Mouse (Mus musculus) heart, embryonic 16.5 days (tissue): Measurements from ENCODE around the gene Arid5b. TPM values are rescaled to one million over a fixed set of nuclear protein-coding genes. Genes with fewer than 3 reads are reported as not detected.

Experiments
- ATAC-seq: fragments of 200-750 bp; cut with Nextera tagmentation; replicated peaks from 2 replicates; pipeline ENCODE4 v1.8.0; 2017; ENCODE audit warnings: moderate number of reproducible peaks; ENCODE audit not compliant: insufficient read depth, low FRiP score; ENCODE audit errors: extremely low read depth
- H3K27ac ChIP-seq: fragments of 300-500 bp; sonication (generic); 2 replicates; pipeline ENCODE4 v1.5.1; 2014; ENCODE audit warnings: mild to moderate bottlenecking, low read length, control low read depth, moderate library complexity
- H3K27me3 ChIP-seq: fragments of 300-500 bp; sonication (generic); 2 replicates; pipeline ENCODE4 v1.6.1; 2014; ENCODE audit warnings: low read length, mixed read lengths; ENCODE audit not compliant: control insufficient read depth, insufficient read depth
- H3K36me3 ChIP-seq: fragments of 300-500 bp; sonication (generic); 2 replicates; pipeline ENCODE4 v1.6.1; 2014; ENCODE audit not compliant: control insufficient read depth, insufficient read depth
- H3K4me1 ChIP-seq: fragments of 300-500 bp; sonication (generic); 2 replicates; pipeline ENCODE4 v1.6.1; 2014; ENCODE audit warnings: low read length, mixed read lengths; ENCODE audit not compliant: control insufficient read depth, insufficient read depth
- H3K4me2 ChIP-seq: fragments of 300-500 bp; sonication (generic); 2 replicates; pipeline ENCODE4 v1.6.1; 2014; ENCODE audit warnings: low read depth, mild to moderate bottlenecking, control low read depth, low read length
- H3K4me3 ChIP-seq: fragments of 300-500 bp; sonication (generic); 2 replicates; pipeline ENCODE4 v1.5.1; 2014; ENCODE audit warnings: mild to moderate bottlenecking, control low read depth, low read length
- H3K9ac ChIP-seq: fragments of 300-500 bp; sonication (generic); 2 replicates; pipeline ENCODE4 v1.6.1; 2014; ENCODE audit warnings: low read length, control low read depth
- H3K9me3 ChIP-seq: fragments of 300-500 bp; sonication (generic); replicated peaks from 2 replicates; pipeline ENCODE4 v1.6.1; 2016; ENCODE audit warnings: low read length; ENCODE audit not compliant: control insufficient read depth
- WGBS: fragments of 180-500 bp; shearing (Covaris S2); extraction: QIAGEN DNeasy Blood & Tissue Kit; methylation state at CpG from one replicate; pipeline ENCODE4 v1.1.7; 2014; 5-methylcytosine and 5-hydroxymethylcytosine counted together
- polyA plus RNA-seq: library from polyadenylated mRNA; unstranded; fragments of >200 nt; fragmentation: Nextera tagmentation; extraction: Ambion mirVana; gene quantifications from 2 replicates; pipeline ENCODE4 v1.2.1, GENCODE M21; 2015

The Arid5b gene
- polyA plus RNA-seq, 1 experiment from 2014 or later, result 19.6 TPM

GRCm38 (mm10) chr10:68210025-68210642 is 68.4 kb downstream of the Arid5b start:
- no peaks in the 10 kb centered on the region for H3K9me3 ChIP-seq
- H3K4me1 ChIP-seq, result peaks cover 19% of the 10 kb centered on the region
- no peak for ATAC-seq
- H3K36me3 ChIP-seq, result 0 out of 2 replicates have a peak, but pooled peaks cover 3% of the 10 kb centered on the region
- no peak overlapping the region for H3K4me2 ChIP-seq
- H3K9ac ChIP-seq, result no peak overlapping the region
- no peak overlapping the region for H3K27ac ChIP-seq
- H3K4me3 ChIP-seq, result no peak overlapping the region
- no peaks in the 10 kb centered on the region for H3K27me3 ChIP-seq
- WGBS, result 76% methylated on average over 12 of the region's 12 CpGs

- ATAC-seq, result no peak
- peak overlapping the region; percentile 32; the same call in 1 of the 2 replicates for H3K4me2 ChIP-seq
- no peak overlapping the region for H3K27ac ChIP-seq
- no peaks in the 10 kb centered on the region; the same call in 1 of the 2 replicates for H3K36me3 ChIP-seq
- H3K4me1 ChIP-seq, result peaks cover 21% of the 10 kb centered on the region
- H3K4me3 ChIP-seq, result no peak overlapping the region
- WGBS, result 62% methylated on average over 5 of the region's 5 CpGs
- H3K9me3 ChIP-seq, result no peaks in the 10 kb centered on the region
- no peak overlapping the region for H3K9ac ChIP-seq
- no peaks in the 10 kb centered on the region for H3K27me3 ChIP-seq
Measured at GRCm38 (mm10) chr10:68208670-68209065, 69.9 kb downstream of the Arid5b start.

- no peak overlapping the region for H3K27ac ChIP-seq
- peak overlapping the region; percentile 32 for H3K4me2 ChIP-seq
- H3K4me1 ChIP-seq, result peaks cover 26% of the 10 kb centered on the region
- no peaks in the 10 kb centered on the region for H3K9me3 ChIP-seq
- no peaks in the 10 kb centered on the region; the same call in 1 of the 2 replicates for H3K36me3 ChIP-seq
- H3K4me3 ChIP-seq, result peak overlapping the region; percentile 25; the same call in 1 of the 2 replicates
- no peak overlapping the region for H3K9ac ChIP-seq
- WGBS, result 48% methylated on average over 20 of the region's 20 CpGs
- H3K27me3 ChIP-seq, result no peaks in the 10 kb centered on the region
- ATAC-seq, result no peak
Measured at GRCm38 (mm10) chr10:68207803-68208669, 70.5 kb downstream of the Arid5b start.

GRCm38 (mm10) chr10:68204391-68204790 is 74.1 kb downstream of the Arid5b start:
- no peak for ATAC-seq
- Histone ChIP-seq H3K27me3 (no peaks in the 10 kb centered on the region), H3K9ac (no peak overlapping the region), H3K9me3 (no peaks in the 10 kb centered on the region), H3K27ac (no peak overlapping the region), H3K36me3 (peaks cover 12% of the 10 kb centered on the region), H3K4me1 (peaks cover 15% of the 10 kb centered on the region), H3K4me2 (no peak overlapping the region), H3K4me3 (no peak overlapping the region)
- WGBS, result 81% methylated on average over 6 of the region's 6 CpGs

- Histone ChIP-seq H3K27ac (no peak overlapping the region), H3K9ac (no peak overlapping the region), H3K36me3 (peaks cover 12% of the 10 kb centered on the region), H3K9me3 (no peaks in the 10 kb centered on the region), H3K27me3 (no peaks in the 10 kb centered on the region), H3K4me1 (peaks cover 15% of the 10 kb centered on the region), H3K4me3 (no peak overlapping the region), H3K4me2 (no peak overlapping the region)
- 91% methylated on average over 7 of the region's 7 CpGs for WGBS
- no peak for ATAC-seq
Measured at GRCm38 (mm10) chr10:68203860-68204259, 74.7 kb downstream of the Arid5b start.

- peaks cover 12% of the 10 kb centered on the region for H3K36me3 ChIP-seq
- no peak overlapping the region for H3K9ac ChIP-seq
- WGBS, result 63% methylated on average over 11 of the region's 11 CpGs
- H3K27ac ChIP-seq, result 0 out of 2 replicates have a peak overlapping the region, but pooled peaks have one; percentile 28
- H3K9me3 ChIP-seq, result no peaks in the 10 kb centered on the region
- H3K4me2 ChIP-seq, result no peak overlapping the region
- no peak overlapping the region for H3K4me3 ChIP-seq
- H3K27me3 ChIP-seq, result no peaks in the 10 kb centered on the region
- no peak for ATAC-seq
- peaks cover 13% of the 10 kb centered on the region for H3K4me1 ChIP-seq
Measured at GRCm38 (mm10) chr10:68203322-68203721, 75.2 kb downstream of the Arid5b start.

GRCm38 (mm10) chr10:68199440-68199839 is 79.1 kb downstream of the Arid5b start:
- H3K27ac ChIP-seq, result no peak overlapping the region
- no peak for ATAC-seq
- WGBS, result 87% methylated on average over 5 of the region's 5 CpGs

GRCm38 (mm10) chr10:68196324-68196723 is 82.2 kb downstream of the Arid5b start:
- WGBS, result 50% methylated on average over 9 of the region's 9 CpGs

More at GRCm38 (mm10) chr10:68199440-68199839, 79.1 kb downstream of the Arid5b start:
- Histone ChIP-seq H3K4me2 (no peak overlapping the region), H3K9ac (no peak overlapping the region), H3K27me3 (no peaks in the 10 kb centered on the region), H3K4me1 (peaks cover 7% of the 10 kb centered on the region; the same call in 1 of the 2 replicates), H3K9me3 (no peaks in the 10 kb centered on the region), H3K4me3 (no peak overlapping the region), H3K36me3 (peaks cover 12% of the 10 kb centered on the region)

GRCm38 (mm10) chr10:68193561-68193960 is 85.0 kb downstream of the Arid5b start:
- peaks cover 14% of the 10 kb centered on the region for H3K4me1 ChIP-seq
- H3K4me2 ChIP-seq, result no peak overlapping the region

More at GRCm38 (mm10) chr10:68196324-68196723, 82.2 kb downstream of the Arid5b start:
- H3K36me3 ChIP-seq, result peaks cover 3% of the 10 kb centered on the region
- no peak overlapping the region for H3K4me2 ChIP-seq
- H3K4me3 ChIP-seq, result no peak overlapping the region
- no peaks in the 10 kb centered on the region for H3K9me3 ChIP-seq
- no peak overlapping the region for H3K27ac ChIP-seq
- no peak for ATAC-seq
- H3K27me3 ChIP-seq, result no peaks in the 10 kb centered on the region
- H3K9ac ChIP-seq, result no peak overlapping the region
- peaks cover 14% of the 10 kb centered on the region for H3K4me1 ChIP-seq

More at GRCm38 (mm10) chr10:68193561-68193960, 85.0 kb downstream of the Arid5b start:
- no peak for ATAC-seq
- Histone ChIP-seq H3K4me3 (no peak overlapping the region), H3K27me3 (no peaks in the 10 kb centered on the region), H3K27ac (peak overlapping the region; percentile 44), H3K9me3 (no peaks in the 10 kb centered on the region), H3K9ac (no peak overlapping the region), H3K36me3 (0 out of 2 replicates have a peak, but pooled peaks cover under 1% of the 10 kb centered on the region)
- WGBS, result 67% methylated on average over 3 of the region's 3 CpGs
